Mouse (Mus musculus) cerebellum, postnatal 14 days (tissue): ENCODE data around the gene Cend1.

Experiments used
- DNase-seq, 2 experiments: peaks; one replicate each; pipeline ENCODE4 v3.0.0; 2021; ENCODE audit warnings: mixed read lengths in 2 of 2

Cend1 gene

DNA sequence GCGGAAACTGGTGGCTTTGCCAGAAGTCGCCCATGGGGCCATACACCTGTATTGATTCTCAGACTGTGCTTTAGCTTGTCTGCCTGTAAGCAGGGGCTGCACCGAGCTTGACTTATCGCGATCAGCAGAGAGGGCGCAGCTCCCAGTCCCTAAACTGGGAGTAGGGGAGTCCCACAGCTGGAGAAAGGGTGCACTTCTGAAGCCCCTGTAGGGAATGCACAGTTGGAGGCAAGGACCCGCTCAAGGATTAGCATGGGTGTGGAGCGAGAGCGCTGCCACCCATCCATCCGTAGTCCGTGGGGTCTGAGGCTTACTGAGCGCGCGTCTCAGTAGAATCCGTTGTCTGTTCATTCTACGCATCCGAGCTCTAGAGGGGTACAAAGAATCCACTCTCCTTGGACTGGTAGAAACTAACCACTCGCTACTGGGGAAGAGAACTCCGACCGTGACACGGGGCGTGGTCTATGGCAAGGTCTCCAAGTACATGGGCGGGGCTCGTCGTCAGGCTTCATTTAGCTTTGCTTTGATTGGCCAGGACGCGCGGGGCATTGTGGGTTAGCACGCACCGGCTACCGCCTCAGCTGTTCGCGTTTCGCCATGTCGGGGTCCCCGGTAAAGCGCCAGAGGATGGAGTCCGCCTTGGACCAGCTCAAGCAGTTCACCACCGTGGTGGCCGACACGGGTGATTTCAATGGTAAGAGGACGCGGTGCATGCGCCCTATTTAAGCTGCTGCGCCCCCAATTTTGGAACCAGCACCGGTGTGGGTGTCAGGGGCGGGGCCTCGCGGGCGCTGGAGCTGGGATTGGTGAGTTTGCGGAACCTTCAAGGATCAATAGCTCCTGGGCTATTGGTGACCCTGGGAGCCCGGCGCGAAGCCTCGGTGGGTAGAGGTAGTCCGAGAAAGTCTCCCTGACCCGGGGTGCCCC is 37.4 kb downstream of the Cend1 start, which contains the start of gene Taldo1:
TSS of gene Taldo1 (plus strand) at position 575 of the 927 bp plus-strand sequence.
- DNase-seq: peak; percentile 96 to 97

GRCm38 (mm10) chr7:141390326-141391259 is 38.7 kb downstream of the Cend1 start:
- DNase-seq: no peak

- no peak for DNase-seq
Measured at GRCm38 (mm10) chr7:141388487-141389109, 40.7 kb downstream of the Cend1 start.

DNA sequence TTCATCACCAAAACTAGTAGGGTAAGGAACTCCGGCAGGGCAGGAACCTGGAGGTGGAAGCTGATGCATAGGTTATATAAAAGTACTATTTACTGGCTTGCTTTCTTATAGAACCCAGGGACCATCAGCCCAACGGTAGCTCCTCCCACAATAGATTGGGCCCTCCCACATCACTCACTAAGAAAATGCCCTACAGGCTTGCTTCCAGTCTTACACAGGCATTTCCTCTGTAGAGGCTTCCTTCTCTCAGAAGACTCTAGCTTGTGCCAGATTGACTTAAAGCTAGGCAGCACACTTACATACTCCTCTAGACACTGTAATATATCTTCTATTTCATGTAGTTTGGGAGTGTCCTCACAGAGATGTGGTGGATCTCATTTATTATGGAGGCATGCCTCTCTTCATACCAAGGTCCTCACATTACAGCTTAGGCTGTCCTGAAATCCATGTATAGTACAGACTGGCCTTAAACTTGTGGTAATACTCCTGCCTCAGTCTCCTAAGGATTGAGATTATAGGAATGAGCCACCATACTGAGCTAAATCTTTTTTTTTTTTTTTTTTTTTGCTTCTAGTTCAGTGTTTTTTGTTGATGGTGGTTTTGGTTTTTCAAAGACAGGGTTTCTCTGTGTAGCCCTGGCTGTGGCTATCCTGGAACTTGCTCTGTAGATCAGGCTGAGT is 41.3 kb downstream of the Cend1 start:
- DNase-seq: no peak

DNA sequence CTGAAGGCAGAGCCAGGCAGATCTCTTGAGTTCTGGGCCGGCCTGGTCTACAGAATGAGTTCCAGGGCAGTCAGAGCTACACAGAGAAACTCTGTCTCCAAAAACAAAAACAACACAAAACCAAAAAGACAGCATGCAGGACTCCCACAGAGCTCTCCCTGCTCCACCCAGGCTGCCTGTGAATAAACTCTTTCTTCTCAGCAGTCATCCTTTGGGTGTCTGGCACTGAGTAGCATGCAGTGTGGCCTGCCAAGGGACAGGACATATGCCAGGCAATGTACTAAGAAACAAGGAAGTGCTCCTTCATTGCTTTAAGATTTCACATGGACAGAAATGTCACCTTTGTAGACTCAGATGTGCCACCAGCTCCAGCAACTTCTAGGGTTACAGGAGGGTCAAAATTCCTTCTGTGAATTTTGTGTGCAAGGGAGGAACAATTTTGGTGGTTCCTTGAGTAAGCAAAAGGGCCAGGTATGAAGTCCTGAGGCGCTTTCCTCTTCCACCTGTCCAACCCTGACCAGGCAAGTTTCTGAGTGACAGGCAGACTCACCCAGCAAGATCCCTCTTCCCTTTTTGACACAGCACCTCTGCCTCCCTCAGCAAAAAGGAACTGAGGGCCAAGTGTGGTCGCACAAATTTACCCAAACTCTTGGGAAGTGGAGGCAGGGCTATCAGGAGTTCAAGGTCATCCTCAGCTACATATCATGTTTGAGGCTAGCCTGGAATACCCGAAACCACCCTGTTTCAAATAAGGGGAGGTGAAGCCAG is 48.0 kb downstream of the Cend1 start:
- DNase-seq: no peak

- DNase-seq: no peak
Measured at GRCm38 (mm10) chr7:141379584-141379983, 49.7 kb downstream of the Cend1 start.
